Mouse (Mus musculus) liver, embryonic 12.5 days (tissue): ENCODE data around the gene Disp1. TPM values are rescaled to one million over a fixed set of nuclear protein-coding genes. Genes with fewer than 3 reads are reported as not detected.

Source experiments
- ATAC-seq: fragments of 200-750 bp; cut with Nextera tagmentation; 2 replicates; pipeline ENCODE4 v1.8.0; 2017; ENCODE audit warnings: moderate number of reproducible peaks, mild to moderate bottlenecking, moderate library complexity
- H3K27ac ChIP-seq: fragments of 300-500 bp; sonication (generic); 2 replicates; pipeline ENCODE4 v1.5.1; 2016; ENCODE audit warnings: mild to moderate bottlenecking
- H3K27me3 ChIP-seq: fragments of 300-500 bp; sonication (generic); replicated peaks from 2 replicates; pipeline ENCODE4 v1.6.1; 2016; ENCODE audit warnings: mild to moderate bottlenecking, moderate library complexity
- H3K36me3 ChIP-seq: fragments of 300-500 bp; sonication (generic); 2 replicates; pipeline ENCODE4 v1.6.1; 2016; ENCODE audit warnings: mild to moderate bottlenecking, moderate library complexity
- H3K4me1 ChIP-seq: fragments of 300-500 bp; sonication (generic); 2 replicates; pipeline ENCODE4 v1.6.1; 2016
- H3K4me2 ChIP-seq: fragments of 300-500 bp; sonication (generic); 2 replicates; pipeline ENCODE4 v1.6.1; 2016; ENCODE audit warnings: mild to moderate bottlenecking, moderate library complexity
- H3K4me3 ChIP-seq: fragments of 300-500 bp; sonication (generic); 2 replicates; pipeline ENCODE4 v1.5.1; 2016; ENCODE audit warnings: mild to moderate bottlenecking, moderate library complexity
- H3K9ac ChIP-seq: fragments of 300-500 bp; sonication (generic); 2 replicates; pipeline ENCODE4 v1.6.1; 2016; ENCODE audit warnings: mild to moderate bottlenecking, moderate library complexity
- H3K9me3 ChIP-seq: fragments of 300-500 bp; sonication (generic); replicated peaks from 2 replicates; pipeline ENCODE4 v1.6.1; 2016; ENCODE audit warnings: mild to moderate bottlenecking, moderate library complexity
- WGBS: fragments of 180-500 bp; shearing (Covaris S2); methylation state at CpG from one replicate; pipeline ENCODE4 v1.1.7; 2016; ENCODE audit not compliant: insufficient replicate concordance; 5-methylcytosine and 5-hydroxymethylcytosine counted together
- polyA plus RNA-seq: library from polyadenylated mRNA; unstranded; fragments of >200 nt; fragmentation: Nextera tagmentation; extraction: Ambion mirVana; gene quantifications from 2 replicates; pipeline ENCODE4 v1.2.1, GENCODE M21; 2016

The Disp1 gene
- 4.0 and 5.1 TPM in 2 replicates for polyA plus RNA-seq

- peaks cover 25% of the 10 kb centered on the region for H3K4me1 ChIP-seq
- peak within 1 kb of the TSS; percentile 89 for H3K9ac ChIP-seq
- peak; percentile 93 for ATAC-seq
- H3K27ac ChIP-seq: peak within 1 kb of the TSS; percentile 34
- no peaks in the 10 kb centered on the region for H3K9me3 ChIP-seq
- no peaks in the 10 kb centered on the region for H3K27me3 ChIP-seq
- H3K4me3 ChIP-seq: peak within 1 kb of the TSS; percentile 83
- H3K4me2 ChIP-seq: peak within 1 kb of the TSS; percentile 78
- 3% methylated on average over 56 of the region's 56 CpGs for WGBS
- H3K36me3 ChIP-seq: no peaks in the 10 kb centered on the region
These were observed at the start of gene Disp1 for GRCm38 (mm10) chr1:183220796-183221718. Gene Disp1 (minus strand): TSS chr1:183221522.

GRCm38 (mm10) chr1:183267666-183268065, 46.3 kb upstream of the Disp1 start:
- no peaks in the 10 kb centered on the region for H3K4me1 ChIP-seq
- H3K4me2 ChIP-seq: no peak overlapping the region
- H3K36me3 ChIP-seq: no peaks in the 10 kb centered on the region
- H3K27me3 ChIP-seq: no peaks in the 10 kb centered on the region
- no peak overlapping the region for H3K9ac ChIP-seq
- no peak overlapping the region for H3K4me3 ChIP-seq
- no peak overlapping the region for H3K27ac ChIP-seq
- 69% methylated on average over 6 of the region's 6 CpGs for WGBS
- no peaks in the 10 kb centered on the region for H3K9me3 ChIP-seq
- ATAC-seq: no peak

- H3K36me3 ChIP-seq: no peaks in the 10 kb centered on the region
- no peak overlapping the region for H3K4me3 ChIP-seq
- H3K4me2 ChIP-seq: 0 out of 2 replicates have a peak overlapping the region, but pooled peaks have one; percentile 8
- no peaks in the 10 kb centered on the region for H3K27me3 ChIP-seq
- H3K9ac ChIP-seq: no peak overlapping the region
- no peak overlapping the region for H3K27ac ChIP-seq
- H3K9me3 ChIP-seq: no peaks in the 10 kb centered on the region
- WGBS: 41% methylated on average over 14 of the region's 14 CpGs
- no peak for ATAC-seq
- H3K4me1 ChIP-seq: no peaks in the 10 kb centered on the region
These were observed 44.7 kb upstream of the Disp1 start for GRCm38 (mm10) chr1:183265921-183266467.

- Histone ChIP-seq H3K27me3 (no peaks in the 10 kb centered on the region), H3K4me3 (no peak overlapping the region), H3K9ac (no peak overlapping the region), H3K4me1 (no peaks in the 10 kb centered on the region), H3K27ac (no peak overlapping the region), H3K9me3 (no peaks in the 10 kb centered on the region), H3K36me3 (no peaks in the 10 kb centered on the region), H3K4me2 (peak overlapping the region; percentile 21)
- WGBS: 55% methylated on average over 13 of the region's 13 CpGs
- ATAC-seq: peak; percentile 64; the same call in 1 of the 2 replicates
These were observed 43.1 kb upstream of the Disp1 start for GRCm38 (mm10) chr1:183264145-183265008.

GRCm38 (mm10) chr1:183252574-183252973, 31.3 kb upstream of the Disp1 start:
- H3K4me3 ChIP-seq: no peak overlapping the region
- H3K9me3 ChIP-seq: no peaks in the 10 kb centered on the region
- no peak for ATAC-seq
- WGBS: 68% methylated on average over 10 of the region's 10 CpGs
- H3K36me3 ChIP-seq: no peaks in the 10 kb centered on the region
- H3K27me3 ChIP-seq: no peaks in the 10 kb centered on the region
- H3K27ac ChIP-seq: no peak overlapping the region
- no peak overlapping the region for H3K4me2 ChIP-seq
- H3K4me1 ChIP-seq: peaks cover 16% of the 10 kb centered on the region
- no peak overlapping the region for H3K9ac ChIP-seq

GRCm38 (mm10) chr1:183251818-183252217, 30.5 kb upstream of the Disp1 start:
- 53% methylated on average over 2 of the region's 2 CpGs for WGBS
- no peak overlapping the region for H3K27ac ChIP-seq
- no peaks in the 10 kb centered on the region for H3K27me3 ChIP-seq
- peaks cover 20% of the 10 kb centered on the region for H3K4me1 ChIP-seq
- no peak for ATAC-seq
- no peaks in the 10 kb centered on the region for H3K9me3 ChIP-seq
- no peak overlapping the region for H3K9ac ChIP-seq
- no peak overlapping the region for H3K4me3 ChIP-seq
- H3K4me2 ChIP-seq: no peak overlapping the region
- no peaks in the 10 kb centered on the region for H3K36me3 ChIP-seq

GRCm38 (mm10) chr1:183250612-183251011, 29.3 kb upstream of the Disp1 start:
- Histone ChIP-seq H3K4me3 (no peak overlapping the region), H3K27me3 (no peaks in the 10 kb centered on the region), H3K9ac (no peak overlapping the region), H3K4me2 (no peak overlapping the region), H3K36me3 (no peaks in the 10 kb centered on the region), H3K27ac (no peak overlapping the region), H3K4me1 (peaks cover 20% of the 10 kb centered on the region), H3K9me3 (no peaks in the 10 kb centered on the region)
- peak; percentile 47 for ATAC-seq
- 52% methylated on average over 4 of the region's 4 CpGs for WGBS

- peaks cover 20% of the 10 kb centered on the region for H3K4me1 ChIP-seq
- no peaks in the 10 kb centered on the region for H3K9me3 ChIP-seq
- 2% methylated on average over 1 of the region's 1 CpGs for WGBS
- H3K36me3 ChIP-seq: no peaks in the 10 kb centered on the region
- H3K9ac ChIP-seq: no peak overlapping the region
- no peak overlapping the region for H3K4me3 ChIP-seq
- peak; percentile 66 for ATAC-seq
- H3K4me2 ChIP-seq: no peak overlapping the region
- H3K27ac ChIP-seq: no peak overlapping the region
- no peaks in the 10 kb centered on the region for H3K27me3 ChIP-seq
These were observed 26.8 kb upstream of the Disp1 start for GRCm38 (mm10) chr1:183248144-183248543.

- Histone ChIP-seq H3K27me3 (peaks cover 9% of the 10 kb centered on the region), H3K4me2 (no peak overlapping the region), H3K27ac (no peak overlapping the region), H3K4me3 (no peak overlapping the region), H3K4me1 (peaks cover 11% of the 10 kb centered on the region), H3K36me3 (no peaks in the 10 kb centered on the region), H3K9ac (no peak overlapping the region), H3K9me3 (no peaks in the 10 kb centered on the region)
- ATAC-seq: no peak
- WGBS: 58% methylated on average over 7 of the region's 7 CpGs
These were observed 22.0 kb upstream of the Disp1 start for GRCm38 (mm10) chr1:183243293-183243692.

- no peak overlapping the region for H3K4me2 ChIP-seq
- H3K4me3 ChIP-seq: no peak overlapping the region
- H3K36me3 ChIP-seq: no peaks in the 10 kb centered on the region
- peaks cover 5% of the 10 kb centered on the region; the same call in 1 of the 2 replicates for H3K4me1 ChIP-seq
- H3K27me3 ChIP-seq: peaks cover 9% of the 10 kb centered on the region
- 12% methylated on average over 2 of the region's 2 CpGs for WGBS
- no peak overlapping the region for H3K27ac ChIP-seq
- no peak overlapping the region for H3K9ac ChIP-seq
- H3K9me3 ChIP-seq: no peaks in the 10 kb centered on the region
- ATAC-seq: no peak
These were observed 16.6 kb upstream of the Disp1 start for GRCm38 (mm10) chr1:183237901-183238300.

GRCm38 (mm10) chr1:183236460-183236859, 15.1 kb upstream of the Disp1 start:
- Histone ChIP-seq H3K4me1 (peaks cover 6% of the 10 kb centered on the region; the same call in 1 of the 2 replicates), H3K9ac (no peak overlapping the region), H3K4me3 (no peak overlapping the region), H3K4me2 (no peak overlapping the region), H3K27ac (no peak overlapping the region), H3K36me3 (no peaks in the 10 kb centered on the region), H3K27me3 (peaks cover 9% of the 10 kb centered on the region), H3K9me3 (no peaks in the 10 kb centered on the region)
- 72% methylated on average over 5 of the region's 5 CpGs for WGBS
- ATAC-seq: no peak
